Mouse (Mus musculus) CH12.LX (cell line): ENCODE results near the gene Dab1. TPM values are rescaled to one million over a fixed set of nuclear protein-coding genes. Genes with fewer than 3 reads are reported as not detected.

ENCODE experiments used
- DNase-seq: peaks from one replicate; pipeline ENCODE4 v3.0.0-alpha.2; 2013; ENCODE audit errors: extremely low read depth
- H3K27ac ChIP-seq: 2 replicates; pipeline ENCODE4 v1.5.1; 2012; ENCODE audit warnings: low read depth, mild to moderate bottlenecking, control low read depth, moderate library complexity; ENCODE audit not compliant: insufficient read depth
- H3K27me3 ChIP-seq: replicated peaks from 2 replicates; pipeline ENCODE3; 2012; ENCODE audit warnings: inconsistent platforms
- H3K36me3 ChIP-seq, 2 experiments: replicated peaks in 1 of 2; 2 replicates each; pipeline versions ENCODE3 to v1.6.1; 2012; ENCODE audit warnings: inconsistent platforms in 1 of 2, low read length in 1 of 2, mild to moderate bottlenecking in 1 of 2, mixed read lengths in 1 of 2, moderate library complexity in 1 of 2; ENCODE audit not compliant: control insufficient read depth in 1 of 2, insufficient read depth in 1 of 2
- H3K4me1 ChIP-seq, 2 experiments: 2 replicates each; pipeline ENCODE4 v1.6.1; 2012; ENCODE audit warnings: inconsistent platforms in 1 of 2, moderate library complexity in 1 of 2; ENCODE audit not compliant: insufficient read depth in 2 of 2, control insufficient read depth in 1 of 2
- H3K4me2 ChIP-seq: 2 replicates; pipeline ENCODE4 v1.6.1; 2012; ENCODE audit warnings: low read depth, mild to moderate bottlenecking, control low read depth; ENCODE audit not compliant: poor library complexity, insufficient read depth, severe bottlenecking
- H3K4me3 ChIP-seq, 3 experiments: fragments of 150-350 bp in 1 of 3; sonication (generic) in 1 of 3; replicated peaks in 1 of 3; 2 replicates each; pipeline versions ENCODE3 to v1.5.1; 2011 to 2012; ENCODE audit warnings: low read depth in 2 of 3, low read length in 2 of 3, mild to moderate bottlenecking in 2 of 3, moderate library complexity in 2 of 3, control low read depth in 1 of 3, improper control_type of control experiment in 1 of 3, inconsistent platforms in 1 of 3, mixed read lengths in 1 of 3; ENCODE audit not compliant: poor library complexity in 1 of 3
- H3K79me2 ChIP-seq: replicated peaks from 2 replicates; pipeline ENCODE4 v1.6.1; 2012; ENCODE audit warnings: mild to moderate bottlenecking, moderate library complexity; ENCODE audit not compliant: control insufficient read depth, poor library complexity, insufficient read depth, severe bottlenecking; ENCODE audit errors: extremely low read depth
- H3K9ac ChIP-seq: 2 replicates; pipeline ENCODE4 v1.6.1; 2012; ENCODE audit warnings: low read depth, mild to moderate bottlenecking, control low read depth, moderate library complexity; ENCODE audit not compliant: insufficient read depth
- H3K9me3 ChIP-seq: replicated peaks from 2 replicates; pipeline ENCODE3; 2012; ENCODE audit warnings: low read length, inconsistent platforms, mixed read lengths
- CHD1 ChIP-seq: IDR thresholded peaks from 2 replicates; pipeline ENCODE4 v1.6.1; 2012; ENCODE audit warnings: low read depth, low read length, improper control_type of control experiment, inconsistent platforms
- CHD2 ChIP-seq: IDR thresholded peaks from 2 replicates; pipeline ENCODE4 v1.6.1; 2011; ENCODE audit warnings: low read length, improper control_type of control experiment
- E2F4 ChIP-seq: IDR thresholded peaks from 2 replicates; pipeline ENCODE4 v1.6.1; 2011; ENCODE audit warnings: low read depth, low read length, improper control_type of control experiment; ENCODE audit not compliant: insufficient replicate concordance
- ELF1 ChIP-seq: IDR thresholded peaks from 2 replicates; pipeline ENCODE4 v1.6.1; 2014; ENCODE audit warnings: low read depth, mild to moderate bottlenecking, inconsistent platforms, low read length, improper control_type of control experiment
- HCFC1 ChIP-seq: IDR thresholded peaks from 2 replicates; pipeline ENCODE4 v1.6.1; 2012; ENCODE audit warnings: low read depth, mild to moderate bottlenecking, inconsistent platforms, low read length, improper control_type of control experiment
- KAT2A ChIP-seq: IDR thresholded peaks from 2 replicates; pipeline ENCODE4 v1.6.1; 2012; ENCODE audit warnings: low read length, improper control_type of control experiment, inconsistent platforms; ENCODE audit not compliant: insufficient replicate concordance
- MAX ChIP-seq: IDR thresholded peaks from 2 replicates; pipeline ENCODE4 v1.6.1; 2011; ENCODE audit warnings: low read length, improper control_type of control experiment
- MAZ ChIP-seq: IDR thresholded peaks from 2 replicates; pipeline ENCODE4 v1.6.1; 2012; ENCODE audit warnings: low read depth, mild to moderate bottlenecking, inconsistent platforms, low read length, improper control_type of control experiment, moderate library complexity
- MEF2A ChIP-seq: IDR thresholded peaks from 2 replicates; pipeline ENCODE4 v1.6.1; 2014; ENCODE audit warnings: low read depth, mild to moderate bottlenecking, inconsistent platforms, low read length, improper control_type of control experiment, borderline replicate concordance
- MXI1 ChIP-seq: IDR thresholded peaks from 2 replicates; pipeline ENCODE4 v1.6.1; 2011; ENCODE audit warnings: mild to moderate bottlenecking, low read depth, low read length, improper control_type of control experiment
- NRF1 ChIP-seq: IDR thresholded peaks from 2 replicates; pipeline ENCODE4 v1.6.1; 2014; ENCODE audit warnings: low read depth, mild to moderate bottlenecking, inconsistent platforms, low read length, improper control_type of control experiment, moderate library complexity
- RAD21 ChIP-seq: IDR thresholded peaks from 2 replicates; pipeline ENCODE4 v1.6.1; 2011; ENCODE audit warnings: low read depth, mild to moderate bottlenecking, low read length, improper control_type of control experiment, moderate library complexity
- RCOR1 ChIP-seq: conservative IDR thresholded peaks from 2 replicates; pipeline ENCODE4 v1.6.1; 2012; ENCODE audit warnings: low read depth, mild to moderate bottlenecking, inconsistent platforms, low read length, improper control_type of control experiment
- SMC3 ChIP-seq: IDR thresholded peaks from 2 replicates; pipeline ENCODE4 v1.6.1; 2011; ENCODE audit warnings: low read depth, low read length, improper control_type of control experiment
- TBP ChIP-seq: conservative IDR thresholded peaks from 2 replicates; pipeline ENCODE4 v1.6.1; 2011; ENCODE audit warnings: low read depth, low read length, improper control_type of control experiment
- USF2 ChIP-seq: conservative IDR thresholded peaks from 2 replicates; pipeline ENCODE4 v1.6.1; 2011; ENCODE audit warnings: low read depth, low read length, improper control_type of control experiment
- ZC3H11A ChIP-seq: IDR thresholded peaks from 2 replicates; pipeline ENCODE4 v1.6.1; 2012; ENCODE audit warnings: low read depth, mild to moderate bottlenecking, inconsistent platforms, low read length, improper control_type of control experiment
- ZMIZ1 ChIP-seq: IDR thresholded peaks from 2 replicates; pipeline ENCODE4 v1.6.1; 2012; ENCODE audit warnings: low read depth, mild to moderate bottlenecking, inconsistent platforms, low read length, improper control_type of control experiment
- dilution Hi-C: fragments of 300-500 bp; cut with MboI; formaldehyde crosslinking; loops from 2 replicates; pipeline ENCODE4 v1.14.3; 2020; ENCODE audit warnings: low sequenced_read_pairs; ENCODE audit not compliant: extremely low pct_unique_long_range_greater_than_20kb, extremely low pct_ligation_motif_present
- in situ Hi-C: fragments of 300-500 bp; cut with MboI; formaldehyde crosslinking; loops from 3 replicates; pipeline ENCODE4 v1.14.3; 2019; ENCODE audit warnings: low sequenced_read_pairs, low pct_ligation_motif_present, low pct_unique_long_range_greater_than_20kb, mixed read lengths
- polyA plus RNA-seq: library from polyadenylated mRNA; unstranded; fragments of >175 nt; gene quantifications from 2 replicates; pipeline ENCODE4 v1.2.1, GENCODE M21; 2012; ENCODE audit warnings: low read depth; ENCODE audit not compliant: insufficient read length
- total RNA-seq, 2 experiments: library from RNA; depleted of rRNA; stranded (reverse); fragments of 300-350 nt in 1 of 2; fragments of >200 nt in 1 of 2; gene quantifications; 2 replicates each; pipeline ENCODE4 v1.2.3; 2012 to 2014

The Dab1 gene
- total and polyA plus RNA-seq, 3 experiments, result not detected

DNA sequence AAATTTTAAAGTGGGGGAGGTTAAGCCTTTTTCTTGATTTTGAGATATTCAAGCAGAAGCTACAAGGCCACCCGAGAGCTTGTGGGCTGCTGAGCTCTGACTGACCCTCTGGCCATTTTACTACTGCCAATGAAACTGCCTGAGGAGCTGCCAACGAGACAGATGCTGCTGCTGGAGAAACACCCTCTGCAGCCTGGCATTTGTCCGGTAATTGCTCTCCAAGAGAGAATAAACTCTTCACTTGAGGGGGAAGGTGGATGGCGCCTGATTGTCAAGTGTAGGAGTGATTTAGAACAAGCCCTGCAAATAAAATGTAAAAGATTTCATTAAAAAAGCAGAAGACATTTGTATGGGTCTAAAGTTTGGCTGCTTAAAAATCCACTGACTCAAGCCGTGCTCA, 839.6 kb downstream of the Dab1 start:
- no peaks in the 10 kb centered on the region for H3K36me3 ChIP-seq
- H3K27ac ChIP-seq, result no peak overlapping the region
- no peak for DNase-seq
- H3K9me3 ChIP-seq, result peaks cover 70% of the 10 kb centered on the region
- H3K4me3 ChIP-seq, result no peak overlapping the region
- H3K79me2 ChIP-seq, result no peaks in the 10 kb centered on the region
- in situ Hi-C loops (no loop called here), dilution Hi-C loops (no loop called here)
- no peaks in the 10 kb centered on the region for H3K27me3 ChIP-seq
- no peak for TF ChIP-seq NRF1
- no peak overlapping the region for H3K4me2 ChIP-seq
- H3K9ac ChIP-seq, result no peak overlapping the region
- no peaks in the 10 kb centered on the region for H3K4me1 ChIP-seq

DNA sequence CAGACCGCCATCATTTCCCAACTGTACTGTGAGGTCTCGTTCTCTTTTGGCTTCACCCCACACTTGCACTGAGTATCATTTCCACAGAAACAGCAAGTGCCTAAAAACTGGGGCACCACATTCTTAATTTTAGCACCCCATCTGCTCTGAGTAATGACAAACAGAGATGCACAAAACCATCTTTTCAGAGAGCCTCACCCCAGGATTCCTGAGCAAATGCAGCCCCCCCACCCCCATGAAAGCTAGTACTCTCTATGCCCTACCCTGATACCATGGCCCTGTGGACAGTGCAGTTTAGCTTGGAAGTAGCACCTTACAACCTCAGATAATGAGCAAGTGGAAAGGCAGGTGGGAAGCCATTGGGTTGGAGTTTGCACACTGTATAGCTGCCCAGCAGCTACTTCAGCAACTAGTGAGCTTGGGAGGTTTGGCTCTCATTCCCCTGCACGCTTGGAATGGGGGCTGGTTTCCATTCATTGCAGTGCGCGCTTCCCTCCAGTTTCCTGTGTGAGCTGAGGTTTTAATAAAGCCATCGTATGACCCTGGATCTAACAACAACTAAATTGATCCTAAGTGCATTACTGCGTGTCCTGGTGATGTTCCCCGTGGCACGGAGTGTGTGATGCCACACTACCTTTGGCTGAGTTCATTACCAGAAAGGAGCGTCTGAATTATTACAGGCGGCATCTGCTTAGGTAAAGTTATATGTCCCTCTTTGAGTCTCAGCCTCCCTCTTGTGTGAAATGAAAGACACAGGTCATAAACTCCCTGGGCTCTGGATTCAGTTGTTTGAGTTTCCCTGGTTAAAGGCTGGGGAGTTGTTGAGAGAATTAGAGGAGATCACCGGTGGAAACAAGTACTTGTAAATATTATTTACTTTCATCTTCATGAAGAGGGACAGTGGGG, 842.2 kb downstream of the Dab1 start:
- no peaks in the 10 kb centered on the region for H3K79me2 ChIP-seq
- no peak overlapping the region for H3K4me3 ChIP-seq
- H3K36me3 ChIP-seq, result no peaks in the 10 kb centered on the region
- no peak for DNase-seq
- in situ Hi-C loops (no loop called here), dilution Hi-C loops (no loop called here)
- H3K4me2 ChIP-seq, result no peak overlapping the region
- no peaks in the 10 kb centered on the region for H3K4me1 ChIP-seq
- H3K27ac ChIP-seq, result no peak overlapping the region
- TF ChIP-seq ZMIZ1, result no peak
- TF ChIP-seq HCFC1, result no peak
- no peak for TF ChIP-seq CHD2
- TF ChIP-seq ZC3H11A, result no peak
- no peak for TF ChIP-seq KAT2A
- TF ChIP-seq MEF2A, result no peak
- no peak for TF ChIP-seq RCOR1
- no peak for TF ChIP-seq MXI1
- TF ChIP-seq CHD1, result no peak
- no peak for TF ChIP-seq TBP
- TF ChIP-seq USF2, result no peak
- no peak for TF ChIP-seq E2F4
- no peak for TF ChIP-seq ELF1
- TF ChIP-seq RAD21, result no peak
- TF ChIP-seq MAZ, result no peak
- TF ChIP-seq SMC3, result no peak
- TF ChIP-seq NRF1, result no peak
- no peak for TF ChIP-seq MAX
- TF ChIP-seq, all 38 proteins: peak for 0
- peaks cover 62% of the 10 kb centered on the region for H3K9me3 ChIP-seq
- no peak overlapping the region for H3K9ac ChIP-seq
- no peaks in the 10 kb centered on the region for H3K27me3 ChIP-seq
